Mouse (Mus musculus): Measurements from ENCODE around the gene Cckbr. TPM values are rescaled to one million over a fixed set of nuclear protein-coding genes. Genes with fewer than 3 reads are reported as not detected.

The Cckbr gene
- polyA plus RNA-seq, 1 experiment from 2014 or later: not detected

- no peak for ATAC-seq
- CTCF ChIA-PET: interaction anchor here (0.7 to 3.0 kb wide), 17 partner anchors 10 to 129 kb away, joined by 3 to 15 read pairs (median 4); partner anchors contain the start of gene Fam160a2
- peak; percentile 86 for TF ChIP-seq CTCF (IDR thresholded peaks at IDR 0.05)
- H3K27me3 ChIP-seq: no peaks in the 10 kb centered on the region
- DNase-seq (ENCODE audit: low read depth, low spot score): no peak
- in situ Hi-C loops (cut with MboI; ENCODE audit: low pct_unique_long_range_greater_than_20kb): loop anchor here (5.0 to 25.0 kb wide), 2 partner anchors 108 to 1303 kb away; partner anchors contain the start of gene Trim6
- POLR2A ChIA-PET: no interaction called here
These were observed 89.6 kb downstream of the Cckbr start for GRCm38 (mm10) chr7:105515178-105515577.

- ChIA-PET POLR2A (no interaction called here), CTCF (interaction anchor here (1.2 to 3.0 kb wide), 7 partner anchors 8 to 116 kb away, joined by 3 to 15 read pairs (median 4); partner anchors contain the start of gene Fam160a2)
- no peak for TF ChIP-seq CTCF (IDR thresholded peaks at IDR 0.05)
- DNase-seq (ENCODE audit: low read depth, low spot score) (no peak), ATAC-seq (peak; percentile 45)
- H3K27me3 ChIP-seq: no peaks in the 10 kb centered on the region
- in situ Hi-C loops (cut with MboI; ENCODE audit: low pct_unique_long_range_greater_than_20kb): loop anchor here (5.0 to 25.0 kb wide), 2 partner anchors 110 to 1305 kb away; partner anchors contain the start of gene Trim6
These were observed 91.3 kb downstream of the Cckbr start for GRCm38 (mm10) chr7:105516669-105517360.

GRCm38 (mm10) chr7:105519336-105519735 lies 93.8 kb downstream of the Cckbr start:
- DNase-seq (ENCODE audit: low read depth, low spot score) (no peak), ATAC-seq (peak; percentile 56)
- POLR2A ChIA-PET: no interaction called here
- CTCF ChIA-PET: interaction anchor here (1.3 to 2.2 kb wide), 3 partner anchors 11 to 108 kb away, joined by 5 to 11 read pairs (median 7); no protein-coding TSS in a partner anchor
- no peaks in the 10 kb centered on the region for H3K27me3 ChIP-seq
- in situ Hi-C loops (cut with MboI; ENCODE audit: low pct_unique_long_range_greater_than_20kb): loop anchor here (5.0 to 25.0 kb wide), 2 partner anchors 112 to 1307 kb away; partner anchors contain the start of gene Trim6
- no peak for TF ChIP-seq CTCF (IDR thresholded peaks at IDR 0.05)

GRCm38 (mm10) chr7:105519771-105520170 lies 94.2 kb downstream of the Cckbr start:
- no peaks in the 10 kb centered on the region for H3K27me3 ChIP-seq
- ATAC-seq (no peak), DNase-seq (ENCODE audit: low read depth, low spot score) (no peak)
- in situ Hi-C loops (cut with MboI; ENCODE audit: low pct_unique_long_range_greater_than_20kb): loop anchor here (5.0 to 25.0 kb wide), 3 partner anchors 112 to 1307 kb away; partner anchors contain the start of gene Trim6
- ChIA-PET CTCF (interaction anchor here (1.3 to 2.2 kb wide), 3 partner anchors 10 to 108 kb away, joined by 5 to 11 read pairs (median 7); no protein-coding TSS in a partner anchor), POLR2A (no interaction called here)
- TF ChIP-seq CTCF (IDR thresholded peaks at IDR 0.05): no peak

GRCm38 (mm10) chr7:105520201-105520600 lies 94.7 kb downstream of the Cckbr start:
- ChIA-PET CTCF (interaction anchor here (1.3 to 2.2 kb wide), 2 partner anchors 10 to 42 kb away, joined by 5 to 11 read pairs; no protein-coding TSS in a partner anchor), POLR2A (no interaction called here)
- DNase-seq (ENCODE audit: low read depth, low spot score): no peak
- in situ Hi-C loops (cut with MboI; ENCODE audit: low pct_unique_long_range_greater_than_20kb): loop anchor here (5.0 to 25.0 kb wide), 2 partner anchors 263 to 1308 kb away; partner anchors contain the start of gene Trim6
- no peak for ATAC-seq
- TF ChIP-seq CTCF (IDR thresholded peaks at IDR 0.05): no peak
- no peaks in the 10 kb centered on the region for H3K27me3 ChIP-seq

Other genes with a start within 250 kb of the Cckbr start
- not detected for gene Olfr685, start 239.7 kb upstream of the Cckbr start, polyA plus RNA-seq (2021)
- gene Olfr686, start 218.2 kb upstream of the Cckbr start, polyA plus RNA-seq (2021): not detected
- not detected for gene Olfr688, start 137.6 kb upstream of the Cckbr start, polyA plus RNA-seq (2021)
- 0.01 TPM for gene Olfr689, start 114.6 kb upstream of the Cckbr start, polyA plus RNA-seq (2021)
- gene Olfr690, start 91.6 kb upstream of the Cckbr start, polyA plus RNA-seq (2021): not detected
- gene Olfr691, start 83.5 kb upstream of the Cckbr start, polyA plus RNA-seq (2021): not detected
- not detected for gene Olfr692, start 57.5 kb upstream of the Cckbr start, polyA plus RNA-seq (2021)
- not detected for gene Gm5901, start 50.7 kb upstream of the Cckbr start, polyA plus RNA-seq (2021)
- gene Fam160a2, start 25.7 kb upstream of the Cckbr start, polyA plus RNA-seq (2021): 24.4 TPM
- gene Cnga4, start 21.2 kb upstream of the Cckbr start, polyA plus RNA-seq (2021): not detected
- 7.6 TPM for gene Cavin3, start 56.6 kb downstream of the Cckbr start, polyA plus RNA-seq (2021)
- gene Smpd1, start 128.6 kb downstream of the Cckbr start, polyA plus RNA-seq (2021): 103 TPM
- gene Apbb1, start 155.9 kb downstream of the Cckbr start, polyA plus RNA-seq (2021): 44.0 TPM
- gene Hpx, start 174.4 kb downstream of the Cckbr start, polyA plus RNA-seq (2021): 0.54 TPM
- gene Trim3, start 207.8 kb downstream of the Cckbr start, polyA plus RNA-seq (2021): 62.0 TPM
- gene Timm10b, start 214.3 kb downstream of the Cckbr start, polyA plus RNA-seq (2021): 47.6 TPM
- gene Arfip2, start 214.7 kb downstream of the Cckbr start, polyA plus RNA-seq (2021): 87.0 TPM
- 22.3 TPM for gene Gm45799, start 214.8 kb downstream of the Cckbr start, polyA plus RNA-seq (2021)
- 2.9 TPM for gene Dnhd1, start 225.1 kb downstream of the Cckbr start, polyA plus RNA-seq (2021)